Mouse (Mus musculus) lung, adult 18-20 months (tissue): Measurements from ENCODE around the gene Tescl.

Source experiments
- DNase-seq, 2 experiments: peaks; one replicate each; pipeline ENCODE4 v3.0.0; 2022; ENCODE audit warnings: mixed read lengths in 2 of 2

Tescl gene

DNA sequence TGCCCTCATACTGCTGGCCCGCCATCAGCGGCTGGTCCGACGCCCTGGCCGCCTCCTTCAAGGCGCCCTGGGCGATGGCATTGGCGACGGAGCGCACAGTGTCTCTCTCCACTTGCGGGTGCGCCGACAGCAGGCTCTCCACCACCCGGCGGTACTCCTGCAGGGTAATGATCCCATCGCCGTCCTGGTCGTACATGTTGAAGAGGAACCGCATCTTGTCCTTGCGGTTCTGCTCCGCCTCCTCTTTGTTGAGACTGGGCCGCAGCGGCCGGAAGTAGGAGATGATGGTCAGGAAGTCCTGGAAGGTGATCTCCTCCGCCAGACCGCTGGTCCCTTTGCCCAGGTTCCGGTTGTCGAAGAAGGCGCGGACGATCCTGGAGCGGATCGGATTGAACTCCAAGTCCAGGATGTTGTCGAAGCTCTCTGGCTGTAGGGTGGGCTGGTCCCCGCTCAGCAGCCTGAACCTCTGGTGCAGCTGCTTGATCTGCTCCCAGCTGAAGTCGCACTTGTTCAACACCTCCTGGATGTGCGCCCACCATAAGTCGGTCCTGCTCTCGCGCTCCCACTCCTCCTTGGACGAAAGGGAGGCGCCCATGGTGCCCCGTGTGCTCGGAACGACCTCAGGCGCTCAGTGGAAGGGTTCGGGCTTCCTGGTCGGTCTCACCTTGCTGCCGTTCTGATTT, at the start of gene Tescl:
Tescl (minus strand) TSS at position 633 of the 683 bp plus-strand sequence.
- peak in 1 of 2 experiments; percentile 18 for DNase-seq

DNA sequence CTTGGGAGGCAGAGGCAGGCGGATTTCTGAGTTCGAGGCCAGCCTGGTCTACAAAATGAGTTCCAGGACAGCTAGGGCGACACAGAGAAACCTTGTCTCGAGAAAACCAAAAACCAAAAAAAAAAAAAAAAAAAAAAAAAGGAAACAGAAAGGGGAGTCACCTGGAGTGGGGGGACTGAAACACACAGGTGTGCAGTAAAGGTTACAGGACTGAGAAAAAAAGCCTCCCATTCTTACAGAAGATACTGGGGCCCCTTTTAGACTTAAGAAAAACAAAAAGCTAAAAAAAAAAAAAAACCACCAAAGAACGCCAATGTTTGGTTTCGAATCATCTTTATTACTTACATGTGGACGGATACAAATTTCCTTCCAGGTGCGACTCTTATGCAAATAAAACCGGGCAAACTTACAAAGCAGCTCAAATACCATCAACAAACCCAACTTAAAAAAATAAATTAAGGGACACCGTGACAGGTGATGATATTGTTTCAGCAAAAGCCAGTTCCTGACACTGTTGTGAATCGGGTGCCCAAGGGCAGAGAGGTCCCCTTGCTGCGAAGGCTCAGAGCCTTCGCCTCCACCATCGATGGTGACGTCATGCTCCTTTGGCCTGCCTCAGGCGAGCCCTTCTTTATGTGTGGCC, 49.1 kb upstream of the Tescl start:
- no peak for DNase-seq

DNA sequence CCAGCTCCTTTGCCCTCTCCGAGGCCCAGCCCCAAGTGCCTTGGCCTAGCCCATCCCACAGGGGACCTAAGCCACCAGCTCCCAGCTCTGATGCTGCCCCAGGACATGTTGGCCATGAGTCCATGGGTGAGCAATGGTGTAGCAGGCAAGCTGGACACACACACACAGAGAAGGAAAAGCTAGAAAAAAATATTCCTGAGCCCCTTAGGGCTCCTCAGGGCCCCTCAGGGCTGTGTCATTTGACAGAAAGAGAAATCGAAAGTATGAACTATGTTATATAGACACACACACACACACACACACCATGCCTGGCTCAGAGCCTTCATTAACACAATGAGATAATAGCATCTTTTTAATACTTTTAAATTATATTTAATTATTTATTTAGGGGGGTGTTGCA, 46.6 kb upstream of the Tescl start:
- no peak for DNase-seq

DNA sequence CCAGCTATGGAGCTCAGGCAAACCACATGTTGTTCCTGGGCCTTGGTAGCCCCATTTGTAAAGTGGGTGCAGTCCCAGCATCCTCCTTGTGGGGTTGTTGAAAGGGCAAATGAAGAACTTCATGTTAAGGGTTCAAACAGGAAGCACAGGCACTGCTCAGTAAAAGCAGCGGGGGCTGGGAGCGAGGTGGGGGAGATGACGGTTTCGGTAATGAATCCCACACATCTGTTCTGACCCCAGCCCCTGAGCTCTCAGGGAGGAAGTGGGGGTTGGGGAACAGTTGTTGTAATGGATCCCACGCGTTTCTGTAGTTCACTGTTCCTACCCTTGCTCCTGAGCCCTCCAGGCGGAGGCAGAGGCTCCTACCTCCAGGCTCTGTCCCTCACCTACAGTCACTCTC, 46.2 kb upstream of the Tescl start:
- no peak for DNase-seq

DNA sequence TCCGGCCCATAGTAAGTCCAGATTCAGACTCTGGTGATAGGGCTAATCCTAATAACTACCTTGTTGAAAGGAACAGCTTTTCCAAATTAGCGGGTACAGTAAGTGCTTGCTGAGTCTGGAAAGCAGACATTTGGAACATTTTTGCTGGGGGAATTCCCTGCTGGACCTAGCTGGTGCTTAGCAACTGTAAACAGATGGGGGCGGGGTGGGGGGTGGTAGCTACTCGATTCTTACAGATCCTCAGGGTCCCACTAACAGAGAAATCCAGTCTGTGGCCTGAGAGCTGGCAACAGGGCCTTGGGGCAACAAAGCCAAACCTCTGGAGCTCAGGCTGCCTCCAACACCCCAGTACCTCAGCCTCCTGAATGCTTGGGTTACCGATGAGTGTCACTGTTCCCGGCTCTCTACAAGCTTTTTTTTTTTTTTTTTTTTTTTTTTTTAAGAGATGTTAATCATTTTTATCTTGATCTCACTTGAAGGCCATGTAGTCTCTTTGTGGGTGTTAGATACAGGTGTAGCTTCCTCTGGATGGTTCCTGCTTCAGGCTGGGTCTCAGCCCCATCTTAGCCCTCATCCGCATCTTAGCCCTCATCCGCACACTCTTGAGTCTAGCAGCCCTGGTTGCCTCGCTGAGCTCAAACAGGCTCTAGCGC, 44.4 kb upstream of the Tescl start:
- DNase-seq = no peak

DNA sequence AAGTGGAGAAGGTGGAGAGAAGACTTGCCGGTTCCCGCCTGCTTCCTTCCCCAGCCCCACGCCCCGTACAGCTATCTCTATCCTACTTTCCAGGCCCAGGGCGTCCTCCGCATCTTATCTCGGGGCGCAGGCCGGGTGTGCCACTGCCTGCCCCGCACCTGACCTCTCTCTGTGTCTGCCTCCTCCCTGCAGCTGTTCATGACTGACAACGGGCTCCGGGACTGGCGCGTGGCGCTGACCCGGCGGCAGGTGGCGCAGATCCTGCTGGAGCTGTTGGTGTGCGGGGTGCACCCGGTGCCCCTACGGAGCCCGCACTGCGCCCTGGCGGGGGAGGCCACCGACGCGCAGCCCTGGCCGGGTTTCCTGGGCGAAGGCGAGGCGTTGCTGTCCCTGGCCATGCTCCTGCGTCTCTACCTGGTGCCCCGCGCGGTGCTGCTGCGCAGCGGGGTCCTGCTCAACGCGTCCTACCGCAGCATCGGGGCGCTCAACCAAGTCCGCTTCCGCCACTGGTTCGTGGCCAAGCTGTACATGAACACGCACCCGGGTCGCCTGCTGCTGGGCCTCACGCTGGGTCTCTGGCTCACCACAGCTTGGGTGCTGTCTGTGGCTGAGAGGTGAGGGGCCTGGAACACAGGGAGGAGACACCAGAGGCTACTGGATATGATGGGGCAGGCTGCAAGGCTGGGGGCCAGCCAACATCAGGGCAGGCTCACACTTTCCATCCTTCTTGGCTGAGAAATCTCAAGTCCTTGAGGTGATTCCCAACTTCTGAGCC, 43.5 kb upstream of the Tescl start:
- DNase-seq = peak; percentile 58 to 64

DNA sequence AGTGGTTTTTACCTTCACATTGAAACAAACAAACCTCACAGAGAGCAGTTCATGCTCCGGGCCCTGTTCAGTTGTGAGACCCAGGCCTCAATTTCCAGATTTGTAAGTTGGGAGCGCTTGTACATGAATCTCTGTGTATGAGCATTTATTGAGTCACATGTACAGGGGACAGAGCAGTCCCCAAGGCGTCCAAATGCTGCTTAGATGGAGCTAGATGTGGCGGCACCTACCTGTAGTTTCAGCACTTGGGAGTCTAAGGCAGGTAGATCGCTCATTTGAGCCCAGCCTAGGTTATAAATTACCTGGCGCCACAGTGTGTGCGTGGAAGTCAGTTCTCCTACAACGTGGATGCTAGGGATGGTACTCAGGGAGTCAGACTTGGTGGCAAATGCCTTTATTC, 42.7 kb upstream of the Tescl start:
- no peak for DNase-seq

DNA sequence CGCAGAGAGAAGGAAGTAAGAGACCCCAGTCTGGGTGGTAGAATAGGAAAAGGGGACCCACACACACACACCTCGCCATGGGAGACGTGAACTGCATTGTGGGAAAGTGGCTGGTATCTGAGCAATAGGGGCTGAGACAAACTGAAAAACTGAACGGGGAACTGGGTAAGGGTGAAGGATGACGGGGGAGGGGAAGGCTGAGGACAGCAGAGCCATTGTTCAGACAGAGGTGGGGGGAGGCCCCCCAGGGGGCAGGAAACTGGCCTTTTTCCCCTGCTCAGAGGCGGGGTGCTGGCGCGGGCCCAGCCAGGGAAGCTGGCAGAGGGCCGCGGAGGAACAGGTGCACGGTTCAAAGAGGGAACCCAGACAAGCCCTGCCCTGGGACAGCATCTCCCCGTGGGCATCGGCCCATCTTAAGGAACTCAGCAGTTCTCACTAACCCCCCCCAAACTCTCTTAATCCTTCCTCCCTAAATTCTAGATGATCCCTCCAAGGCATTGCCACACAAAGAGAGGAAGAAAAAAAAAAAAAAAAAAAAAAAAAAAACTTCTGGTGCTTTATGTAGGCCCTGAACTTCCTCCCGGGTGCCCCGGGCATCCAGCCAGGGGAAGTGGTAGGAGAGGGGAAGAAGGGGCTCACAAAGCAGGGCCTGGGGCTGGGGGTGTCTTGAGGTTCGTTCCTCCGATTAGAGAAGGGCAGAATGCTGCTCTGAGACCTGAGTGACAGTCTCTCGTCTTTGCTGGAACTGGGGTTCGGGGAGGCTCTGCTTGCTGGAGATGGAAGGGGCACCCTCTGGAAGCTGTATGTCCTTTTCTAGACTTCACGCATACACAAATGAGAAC, 40.0 kb upstream of the Tescl start:
- DNase-seq = peak; percentile 65 to 66

DNA sequence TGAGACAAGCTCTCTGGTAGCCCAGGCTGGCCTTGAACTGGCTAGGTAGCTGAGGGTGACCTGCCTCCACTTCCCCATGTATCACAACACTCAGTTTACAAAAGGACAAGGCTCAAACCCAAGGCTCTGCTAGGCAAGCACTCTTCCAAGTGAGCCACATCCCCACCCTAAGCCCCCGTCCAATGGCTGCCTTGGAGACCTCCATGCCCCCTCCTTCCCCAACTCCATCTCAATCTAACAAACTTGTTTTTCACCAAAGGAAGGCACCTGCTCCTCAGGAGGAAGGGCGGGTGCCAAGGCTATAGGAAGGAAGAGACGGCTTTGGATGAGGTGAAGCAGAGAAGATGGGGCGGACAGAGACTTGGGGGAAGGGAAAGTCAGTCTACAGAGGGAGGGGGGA, 39.0 kb upstream of the Tescl start:
- DNase-seq = no peak

DNA sequence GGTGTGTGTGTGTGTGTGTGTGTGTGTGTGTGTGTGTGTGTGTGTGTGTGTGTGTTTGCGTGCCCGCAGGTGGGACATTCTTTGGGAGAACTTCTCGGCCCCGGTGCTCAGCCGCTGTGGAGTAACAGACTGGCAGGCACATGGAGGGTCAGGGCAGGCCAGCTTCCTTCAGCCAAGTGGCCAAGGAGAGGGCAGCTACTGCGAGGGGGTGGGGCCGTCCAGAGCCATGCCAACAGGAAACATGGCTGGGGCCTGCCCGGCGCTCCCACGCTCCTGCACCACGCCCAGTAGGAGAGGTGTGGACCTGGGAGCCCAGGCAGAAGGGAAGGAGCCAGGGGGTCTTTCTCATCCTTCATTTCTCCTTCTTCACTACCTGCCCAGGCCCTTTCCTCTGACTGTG, 38.6 kb upstream of the Tescl start:
- peak; percentile 79 to 83 for DNase-seq

DNA sequence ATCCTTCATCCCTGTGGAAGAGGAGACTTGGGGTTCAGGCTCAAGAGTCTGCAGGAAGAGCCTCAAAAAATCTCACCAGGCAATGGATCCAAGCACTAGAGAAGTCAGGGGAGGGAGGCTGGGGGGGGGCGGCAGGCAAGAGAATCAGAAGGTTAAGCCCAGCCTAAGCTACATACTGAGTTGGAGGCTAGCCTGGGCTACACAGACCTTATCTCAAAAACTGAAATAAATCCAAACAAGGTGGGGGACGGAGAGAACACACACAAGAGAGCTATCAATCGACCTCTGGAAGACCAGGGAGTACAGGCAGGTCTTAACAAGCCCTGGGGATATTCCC, 38.0 kb upstream of the Tescl start:
- no peak for DNase-seq

DNA sequence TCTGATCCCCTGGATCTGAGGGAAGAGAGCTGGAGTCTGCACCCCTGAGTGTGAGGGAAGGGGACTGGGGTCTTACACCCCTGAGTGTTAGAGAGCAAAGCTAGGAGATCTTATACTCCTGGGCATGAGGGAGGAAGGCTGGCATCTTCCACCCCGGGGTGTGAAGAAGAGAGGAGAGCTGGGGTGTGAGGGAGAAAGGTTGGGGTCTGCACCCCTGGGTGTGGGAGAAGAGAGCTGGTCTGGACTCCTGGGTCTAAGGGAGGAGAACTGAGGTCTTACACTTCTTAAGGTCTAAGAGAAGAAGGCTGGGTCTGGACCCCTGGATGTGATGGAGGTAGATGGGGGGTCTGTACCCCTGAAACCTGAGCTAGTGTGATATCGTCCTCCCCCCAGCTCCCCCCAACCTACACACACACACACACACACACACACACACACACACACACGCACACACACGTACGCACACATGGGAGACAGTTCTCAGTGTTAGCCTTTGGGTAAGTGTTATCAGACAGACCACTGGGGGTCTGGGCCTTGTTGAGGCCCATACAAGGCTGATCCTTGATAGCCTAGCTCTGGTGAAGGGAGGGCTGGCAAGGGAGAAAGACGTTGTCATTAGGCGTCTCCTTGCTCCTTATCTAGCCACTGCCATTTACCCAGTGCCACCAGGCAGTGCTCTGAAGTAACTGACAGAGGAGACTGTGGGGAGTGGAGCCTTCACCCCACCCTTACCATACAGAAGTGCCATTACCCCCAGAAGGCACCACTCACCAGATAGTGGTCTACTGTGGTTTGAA, 37.5 kb upstream of the Tescl start:
- DNase-seq = no peak

DNA sequence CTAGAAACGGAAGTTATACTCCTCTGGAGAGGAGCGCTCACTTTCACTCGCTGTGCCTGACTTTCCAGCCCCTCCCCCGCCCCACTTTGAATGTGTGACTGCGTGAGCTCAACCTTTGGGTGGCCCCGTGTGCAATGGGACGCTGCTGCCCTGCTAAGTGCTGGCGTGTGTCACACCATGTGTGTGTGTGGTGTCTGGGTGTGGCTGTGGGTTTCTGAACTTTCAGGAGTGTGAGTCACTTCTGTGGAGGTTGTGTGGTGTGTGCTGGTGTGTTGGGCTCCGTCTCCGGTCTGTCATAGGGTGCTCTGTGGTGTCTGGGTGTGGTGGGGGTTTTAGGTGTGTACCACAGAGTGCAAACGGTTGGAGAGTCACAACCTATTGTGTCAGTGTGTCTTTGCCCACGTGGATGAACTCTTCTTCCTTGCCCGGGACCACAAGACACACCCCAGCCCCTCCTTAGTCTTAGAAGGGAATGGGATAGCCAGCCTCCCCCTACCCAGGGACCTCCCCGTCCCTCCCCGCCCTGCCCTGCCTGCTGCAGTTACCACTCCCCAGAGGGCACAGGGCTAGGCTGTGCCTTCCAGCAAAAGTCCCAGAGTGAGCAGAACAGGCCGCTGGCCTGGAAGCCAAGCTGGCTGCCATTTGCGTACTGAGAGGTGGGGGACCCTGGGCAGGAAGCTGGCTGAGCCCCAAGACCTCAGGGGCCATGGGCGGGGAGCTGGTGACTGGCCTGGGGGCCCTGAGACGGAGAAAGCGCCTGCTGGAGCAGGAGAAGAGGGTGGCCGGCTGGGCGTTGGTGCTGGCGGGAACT, 36.2 kb upstream of the Tescl start, which contains the start of gene Kcnn4:
Kcnn4 (plus strand) TSS at position 533 of the 811 bp plus-strand sequence.
- DNase-seq = no peak

DNA sequence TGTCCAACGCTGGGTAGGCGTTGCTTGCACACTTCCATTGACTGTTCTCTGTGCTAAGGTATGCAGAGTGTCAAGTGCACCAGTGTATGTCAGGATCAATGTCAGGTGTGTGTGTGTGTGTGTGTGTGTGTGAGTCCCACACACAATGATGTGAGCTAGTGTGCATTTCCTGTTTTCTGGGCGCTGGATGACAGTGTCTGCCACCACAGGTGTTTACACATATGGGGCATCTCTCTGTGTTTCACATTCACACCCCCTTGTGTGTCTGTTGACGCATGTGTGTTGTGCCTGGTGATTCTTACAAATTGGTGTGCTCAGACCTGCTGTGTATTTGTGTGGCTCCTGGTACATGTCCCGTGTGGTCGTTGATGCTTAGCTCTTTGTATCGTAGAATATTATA, 35.2 kb upstream of the Tescl start:
- DNase-seq = no peak

DNA sequence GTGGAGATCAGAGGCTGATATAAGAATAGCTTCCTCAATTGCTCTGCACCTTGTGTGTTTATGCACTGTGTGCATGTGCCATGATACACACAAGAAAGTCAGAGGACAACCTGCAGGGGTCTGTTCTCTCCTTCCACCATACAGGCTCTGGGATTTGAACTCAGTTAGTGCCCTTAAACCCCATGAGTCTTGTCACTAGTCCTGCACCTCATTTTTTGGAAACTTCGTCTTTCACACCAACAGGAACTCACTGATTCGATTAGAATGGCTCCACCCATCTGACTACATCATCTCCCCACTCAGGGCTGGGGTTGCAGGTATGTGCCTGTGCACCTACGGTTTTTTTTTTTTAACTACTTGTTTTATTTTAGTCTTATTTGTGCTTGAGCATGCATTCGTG, 34.5 kb upstream of the Tescl start:
- DNase-seq = no peak

DNA sequence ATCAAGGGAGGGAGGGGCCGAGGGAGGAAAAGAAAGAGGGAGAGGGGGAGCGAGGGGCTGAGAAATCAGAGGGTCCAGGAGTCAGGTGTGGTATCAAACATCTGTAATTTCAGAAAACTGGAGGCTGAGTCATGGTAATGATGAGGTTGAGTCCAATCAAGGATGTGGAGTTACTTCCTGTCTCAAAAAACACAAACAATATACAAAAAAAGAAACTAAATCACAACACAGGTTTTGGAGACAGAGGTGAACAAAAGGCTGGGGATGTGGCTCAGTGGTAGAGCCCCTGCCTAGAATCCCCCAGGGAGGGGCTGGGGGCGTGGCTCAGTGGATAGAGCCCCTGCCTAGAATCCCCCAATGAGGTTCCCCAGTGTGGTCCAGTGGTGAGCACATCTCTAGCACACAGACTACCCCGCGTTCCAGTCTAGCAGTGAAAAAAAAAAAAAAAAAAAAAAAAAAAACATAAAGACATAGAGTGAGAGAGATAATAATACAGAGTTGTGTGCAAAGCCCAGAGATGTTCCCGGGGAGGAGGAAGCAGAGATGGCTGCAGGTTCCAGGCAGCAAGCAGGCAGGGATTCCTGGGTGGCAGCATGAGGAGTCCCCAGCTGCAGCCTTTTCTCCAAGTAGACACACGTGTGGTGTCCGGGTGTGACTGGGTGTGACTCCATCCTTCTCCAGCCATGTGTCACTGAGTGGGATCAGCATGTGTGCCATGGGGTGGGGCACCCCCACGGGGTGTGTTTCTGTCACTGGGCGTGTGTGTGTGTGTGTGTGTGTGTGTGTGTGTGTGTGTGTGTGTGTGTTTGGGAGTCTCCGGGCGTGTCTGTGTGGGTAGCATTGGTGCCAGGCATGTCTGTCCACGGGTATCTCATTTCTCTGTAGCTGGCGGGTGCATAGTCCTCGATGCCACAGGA, 33.2 kb upstream of the Tescl start:
- DNase-seq = no peak

DNA sequence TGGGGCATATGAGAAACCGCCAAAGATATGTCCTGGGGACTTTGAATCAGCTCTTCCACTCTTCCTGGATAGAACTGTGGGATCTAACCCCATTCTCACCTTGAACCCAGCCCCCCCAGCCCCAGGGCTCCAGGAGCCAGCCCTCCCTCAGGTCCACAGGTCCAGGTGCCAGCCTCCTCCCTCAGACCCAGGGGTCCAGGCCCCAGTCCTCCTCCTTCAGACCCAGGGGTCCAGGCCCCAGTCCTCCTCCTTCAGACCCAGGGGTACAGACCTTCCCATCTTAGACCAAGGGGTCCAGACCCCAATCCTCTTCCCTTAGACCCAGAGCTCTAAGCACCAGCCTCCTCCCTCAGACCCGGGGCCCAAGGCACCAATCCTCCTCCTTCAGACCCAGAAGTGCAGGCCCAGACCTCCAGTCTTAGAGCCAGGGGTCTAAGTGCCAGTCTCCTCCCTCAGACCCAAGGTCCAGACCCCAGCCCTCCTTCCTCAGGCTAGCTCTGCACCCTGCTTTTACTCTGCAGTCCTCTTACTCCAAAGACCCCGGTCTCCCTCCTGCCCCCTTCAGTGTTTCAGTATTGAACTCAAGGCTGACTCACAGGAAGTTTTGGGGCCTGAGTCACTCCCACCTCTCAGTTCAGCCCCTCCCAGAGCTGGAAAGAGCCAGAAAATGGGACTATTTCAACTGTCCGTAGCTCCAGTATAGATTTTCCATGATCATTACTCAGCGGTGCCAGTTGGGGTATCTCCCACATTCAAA, 31.7 kb upstream of the Tescl start:
- no peak for DNase-seq

DNA sequence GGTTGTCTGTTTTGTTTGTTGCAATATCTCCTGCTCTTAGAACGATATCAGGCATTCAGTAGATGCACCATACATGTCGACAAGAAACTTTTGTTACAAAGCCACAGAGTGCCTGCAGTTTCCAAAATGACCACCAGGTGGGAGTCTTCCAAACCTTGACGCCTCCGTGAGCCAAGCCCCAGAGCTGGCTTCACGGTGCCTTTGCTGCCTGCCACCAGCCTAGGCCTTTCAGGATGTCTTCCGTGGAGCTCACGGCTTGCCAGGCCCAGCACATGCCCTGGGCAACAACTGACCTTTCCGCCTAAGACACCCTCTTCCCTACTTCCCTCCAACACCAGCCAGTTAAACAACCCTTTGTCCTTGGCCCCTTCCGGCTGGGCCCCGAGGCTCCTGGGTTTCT, 31.1 kb upstream of the Tescl start:
- DNase-seq = peak; percentile 74 to 77

DNA sequence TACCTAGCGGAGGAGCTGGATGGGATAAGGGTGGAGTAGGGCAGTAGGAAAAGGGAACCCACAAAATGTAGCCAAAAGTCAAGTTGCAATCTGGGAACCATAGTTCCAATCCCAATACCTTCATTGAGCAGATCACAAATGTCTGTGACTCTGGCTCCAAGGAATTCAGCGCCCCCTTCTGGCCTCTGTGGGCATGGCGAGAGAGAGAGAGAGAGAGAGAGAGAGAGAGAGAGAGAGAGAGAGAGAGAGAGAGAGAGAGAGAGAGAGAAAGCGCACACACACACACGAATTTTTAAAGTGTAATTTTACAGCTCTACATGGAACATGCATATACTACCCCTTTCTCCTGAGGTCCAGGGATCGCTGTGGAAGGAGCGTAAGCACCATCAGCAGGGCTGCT, 29.5 kb upstream of the Tescl start:
- DNase-seq = no peak
